Mouse (Mus musculus) NIH3T3 (cell line): ENCODE results near the gene Dr1.
"Not testable (repeated sequence)": the region's sequence is repeated elsewhere in the genome, so short reads cannot be mapped to it uniquely, and the experiment has no call there.

ENCODE experiments used
- DNase-seq: peaks from one replicate; pipeline ENCODE4 v3.0.0-alpha.2; 2012; ENCODE audit warnings: low read depth

Dr1 gene

GRCm38 (mm10) chr5:108268127-108269062 is at the start of gene Dr1:
Dr1 (plus strand) TSS chr5:108268897.
- peak; percentile 95 for DNase-seq

- no peak for DNase-seq
These were observed 44.6 kb upstream of the Dr1 start for GRCm38 (mm10) chr5:108224077-108224476.

DNA sequence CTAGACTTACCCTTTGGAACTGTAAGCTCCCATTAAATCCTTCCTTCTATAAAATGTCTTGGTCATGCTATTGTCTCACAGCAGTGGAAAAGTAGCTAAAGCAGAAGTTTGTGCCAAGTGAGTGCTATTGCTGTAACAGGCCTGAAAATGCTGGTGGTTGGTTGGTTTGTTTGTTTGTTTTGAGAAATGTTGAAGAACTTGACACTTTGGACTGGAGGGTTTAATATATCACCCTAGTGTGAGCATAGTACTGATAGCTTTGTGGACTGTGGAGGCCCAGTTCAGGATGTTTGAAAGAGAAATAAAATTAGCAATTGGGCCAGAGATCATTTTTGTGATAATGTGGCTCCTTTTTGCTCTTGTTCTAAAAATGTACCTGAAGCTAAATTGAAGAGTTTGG is 42.5 kb upstream of the Dr1 start:
- no peak for DNase-seq

- DNase-seq = peak; percentile 77
These were observed 22.4 kb upstream of the Dr1 start for GRCm38 (mm10) chr5:108246314-108246765.

GRCm38 (mm10) chr5:108250033-108250432 is 18.7 kb upstream of the Dr1 start:
- no peak for DNase-seq

GRCm38 (mm10) chr5:108255259-108255658 is 13.4 kb upstream of the Dr1 start:
- no peak for DNase-seq

DNA sequence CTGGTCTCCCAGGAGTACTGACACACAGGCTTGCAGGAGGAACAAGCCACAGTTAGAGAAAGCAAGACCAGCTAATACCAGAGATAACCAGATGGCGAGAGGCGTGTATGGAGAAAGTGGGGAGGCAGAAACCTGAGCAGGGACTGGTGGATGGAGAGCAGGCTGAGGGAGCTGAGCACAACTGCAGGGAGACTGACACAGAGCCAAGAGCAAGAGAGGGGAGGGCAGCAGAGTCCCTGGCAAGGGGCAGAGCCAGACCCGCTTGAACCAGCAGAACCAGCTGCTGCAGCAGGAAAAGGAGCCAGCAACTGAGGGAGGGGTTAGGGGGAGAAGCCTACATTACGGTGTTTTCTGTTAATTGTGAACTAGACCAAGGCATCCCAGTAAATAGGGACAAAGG is 6.0 kb upstream of the Dr1 start:
- peak; percentile 17 for DNase-seq

DNA sequence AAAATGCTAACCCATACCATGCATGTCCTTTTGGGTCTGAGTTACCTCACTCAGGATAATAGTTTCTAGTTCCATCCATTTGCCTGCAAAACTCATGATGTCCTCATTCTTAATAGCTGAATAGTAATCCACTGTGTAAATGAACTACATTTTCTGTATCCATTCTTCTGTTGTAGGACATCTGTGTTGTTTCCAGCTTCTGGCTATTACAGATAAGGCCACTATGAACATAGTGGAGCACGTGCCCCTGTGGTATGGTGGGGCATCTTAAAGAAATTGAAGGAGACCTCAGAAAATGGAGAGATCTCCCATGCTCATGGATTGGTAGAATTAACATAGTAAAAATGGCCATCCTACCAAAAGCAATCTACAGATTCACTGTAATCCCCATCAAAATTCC is 4.9 kb upstream of the Dr1 start:
- not testable (repeated sequence) for DNase-seq

GRCm38 (mm10) chr5:108266990-108267389 is 1.7 kb upstream of the Dr1 start:
- DNase-seq = no peak

- peak; percentile 41 for DNase-seq
These were observed 540 bp downstream of the Dr1 start for GRCm38 (mm10) chr5:108269063-108269810.

DNA sequence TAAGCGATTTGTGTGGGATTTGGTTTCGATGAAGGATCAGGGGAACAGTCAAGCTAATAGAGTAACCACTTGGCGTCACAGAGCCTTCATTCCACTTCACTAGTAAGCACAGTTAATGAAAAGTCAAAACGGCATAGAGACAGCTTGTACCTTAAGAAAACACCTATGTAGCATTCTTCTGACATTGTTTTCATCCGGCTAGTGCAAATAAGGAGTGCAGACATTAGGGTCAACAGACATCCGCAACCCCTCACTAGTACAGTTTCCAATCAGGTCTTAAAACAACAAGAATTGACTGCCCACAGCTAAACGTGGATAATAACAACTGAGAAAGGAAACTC is 1.1 kb downstream of the Dr1 start:
- no peak for DNase-seq

GRCm38 (mm10) chr5:108270415-108270814 is 1.7 kb downstream of the Dr1 start:
- DNase-seq = peak; percentile 7

- DNase-seq = not testable (repeated sequence)
These were observed 2.6 kb downstream of the Dr1 start for GRCm38 (mm10) chr5:108271345-108271744.

- DNase-seq = peak; percentile 49
These were observed 18.3 kb downstream of the Dr1 start for GRCm38 (mm10) chr5:108286957-108287356.

- DNase-seq = no peak
These were observed 32.9 kb downstream of the Dr1 start for GRCm38 (mm10) chr5:108301567-108301966.

DNA sequence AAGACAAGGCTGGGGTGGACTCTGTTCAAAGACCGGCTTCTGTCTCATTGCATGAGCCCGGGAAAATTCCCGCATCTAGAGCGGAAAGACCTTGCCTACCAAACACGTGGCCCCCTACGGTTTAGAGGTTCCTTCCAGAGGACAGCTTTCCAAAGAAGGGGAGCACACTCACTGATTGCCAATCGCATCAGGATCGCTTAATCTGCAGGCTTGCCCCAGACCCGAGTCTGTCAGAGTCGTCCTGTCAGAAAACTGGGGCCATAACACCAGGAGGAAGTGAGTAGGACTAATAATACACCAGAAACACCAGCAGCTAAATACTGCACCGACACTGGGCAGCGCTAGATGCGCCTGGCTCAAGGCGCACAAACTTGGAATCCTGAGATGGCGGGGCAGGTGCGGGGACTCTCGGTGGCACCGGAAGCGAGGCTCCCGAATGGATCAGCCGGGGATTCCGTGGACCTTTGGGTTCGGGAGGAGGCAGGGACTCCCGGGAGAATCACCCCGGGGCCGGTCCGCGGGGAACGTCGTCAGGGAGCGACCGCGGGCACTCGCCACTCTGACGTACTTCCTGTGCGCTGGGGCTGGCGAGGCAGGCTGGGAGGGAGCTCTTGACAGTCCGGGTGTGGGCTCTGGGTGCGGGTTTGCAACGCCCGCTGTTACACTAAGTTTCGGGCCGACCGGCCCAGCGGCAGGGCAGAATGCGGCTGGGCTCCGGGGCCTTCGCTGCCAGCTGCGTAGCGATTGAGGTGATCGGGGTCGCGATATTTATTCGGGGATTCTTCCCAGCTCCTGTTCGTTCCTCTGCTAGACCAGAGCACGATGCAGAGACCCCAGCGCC is 43.7 kb downstream of the Dr1 start, which contains the start of gene Pigg:
Pigg (plus strand) TSS at position 386 of the 841 bp plus-strand sequence.
- peak; percentile 92 for DNase-seq

DNA sequence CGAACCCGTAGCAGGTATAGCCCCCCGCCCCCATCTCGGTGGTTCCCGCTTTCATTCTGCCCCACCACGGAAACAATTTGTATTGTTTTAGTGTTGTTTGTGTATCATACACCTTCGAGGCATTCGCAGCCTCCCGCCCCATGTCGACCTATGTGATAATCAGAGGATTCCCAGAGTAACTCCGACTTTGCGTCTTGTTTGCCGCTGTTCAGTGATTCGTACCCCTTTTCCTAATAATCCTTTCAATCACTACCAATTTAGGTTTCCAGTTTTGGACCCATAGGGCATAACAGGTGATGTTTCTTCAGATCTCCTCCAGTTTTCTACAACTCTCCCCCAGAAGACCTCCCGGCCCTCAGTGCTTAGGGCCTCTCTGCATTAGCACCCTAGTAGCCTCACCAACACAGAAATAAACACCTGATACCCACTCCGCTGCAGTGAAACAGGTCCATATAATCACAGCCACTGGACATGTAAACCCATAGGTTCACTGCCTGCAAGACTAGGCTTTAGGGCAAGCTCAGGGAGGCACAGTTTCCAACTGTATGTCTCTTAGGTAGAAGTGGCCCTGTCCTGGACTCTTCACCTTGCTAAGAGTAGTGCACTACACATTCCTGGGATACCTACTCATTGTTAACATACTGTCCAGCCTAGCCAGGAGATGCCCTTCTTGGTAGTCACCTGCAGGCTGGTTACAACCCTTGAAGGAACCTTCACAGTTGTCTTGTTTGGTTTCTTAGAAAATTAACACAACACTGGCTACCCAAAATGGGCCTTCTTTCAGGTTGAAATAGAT is 44.6 kb downstream of the Dr1 start:
- no peak for DNase-seq
